ENCODE assay signal across 26 mouse cellular contexts in the genomic region with DNA sequence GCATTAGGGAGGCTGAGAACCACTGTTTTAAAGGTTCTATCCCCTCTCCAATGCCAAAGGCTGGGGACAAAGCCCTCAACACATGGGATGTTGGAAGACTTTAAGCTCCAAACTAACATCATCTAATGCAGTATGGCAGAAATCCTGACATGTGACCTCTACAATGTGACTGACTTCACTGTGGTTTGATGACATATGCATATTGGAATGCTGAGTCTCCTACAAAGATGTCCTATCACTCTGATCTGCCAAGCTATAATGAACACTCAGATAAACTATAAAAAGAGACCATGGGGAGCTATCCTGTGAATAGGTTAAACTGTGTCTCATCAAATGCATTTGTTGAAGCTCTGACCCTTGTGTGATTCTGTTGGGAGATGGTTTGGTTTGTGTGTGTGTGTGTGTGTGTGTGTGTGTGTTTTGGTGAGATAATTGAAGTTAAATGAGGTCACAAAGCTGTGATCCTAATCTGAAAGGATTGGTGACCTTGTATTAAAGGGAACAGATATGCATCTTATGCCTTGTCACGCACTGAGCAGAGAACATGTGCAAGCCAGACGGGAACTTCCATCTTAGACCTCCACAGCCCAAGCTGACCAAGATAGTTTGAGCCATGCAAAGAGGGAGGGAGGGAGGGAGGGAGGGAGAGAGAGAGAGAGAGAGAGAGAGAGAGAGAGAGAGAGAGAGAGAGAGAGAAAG. TPM values are rescaled to one million over a fixed set of nuclear protein-coding genes. Genes with fewer than 3 reads are reported as not detected.
DNase-seq lines count a peak whose midpoint lies in the region; ATAC-seq and TF ChIP-seq lines count a peak whose summit lies in the region.
"Had no signal": no experiment of that assay in that cellular context is flagged by ENCODE, and none has a peak within 500 bp of the region (broad histone marks: within the 10 kb centered on the region; RNA-seq: fewer than 3 reads in every experiment).

No protein-coding gene starts in this region.

- TF ChIP-seq CTCF in C2C12 (IDR thresholded peaks at IDR 0.05; ENCODE audit: control insufficient read depth, insufficient read depth, insufficient read length): no peak

- ATAC-seq in erythroblast, adult 5-6 weeks (replicated peaks; ENCODE audit: low FRiP score, poor library complexity, severe bottlenecking): no peak
- ATAC-seq: forebrain, embryonic 14.5 days; forebrain, postnatal 0 days; intestine, postnatal 0 days; Patski had no signal

- H3K36me3 ChIP-seq in C2C12 (ENCODE audit: control insufficient read depth, insufficient read depth): peaks cover 18% of the 10 kb centered on the region
- H3K36me3 ChIP-seq: embryonic facial prominence, embryonic 13.5 days had no signal

- no peak overlapping the region for H3ac ChIP-seq in C2C12 (ENCODE audit: control insufficient read depth, insufficient read length, low read depth)

- H3K79me2 ChIP-seq in C2C12 (ENCODE audit: control insufficient read depth, insufficient read depth): no peaks in the 10 kb centered on the region

- DNase-seq in 3134 (ENCODE audit: extremely low read depth, insufficient read length, low spot score) (peak; percentile 59), NIH3T3 (ENCODE audit: low read depth) (peak; percentile 67)
- peak; percentile 47 for DNase-seq in retina, embryonic 14.5 days (ENCODE audit: low spot score)
- no peak for DNase-seq in cerebellum, postnatal 25 days
- DNase-seq in right cerebral cortex, postnatal 36 days (ENCODE audit: low spot score in 2 of 2): no peak
- DNase-seq: adrenal gland, postnatal 14 days; cerebellum, adult 11 months; cerebellum, adult 2 months; cerebellum, adult 9-11 months; cerebellum, postnatal 36 days; embryo, embryonic 11 days; forebrain, postnatal 0 days; gastrocnemius, postnatal 25 days; heart, adult 2 months had no signal

- H3K27me3 ChIP-seq in C2C12 (ENCODE audit: control insufficient read depth, insufficient read depth, insufficient read length): no peaks in the 10 kb centered on the region
- H3K27me3 ChIP-seq: CH12.LX; embryonic facial prominence, embryonic 13.5 days; hindbrain, embryonic 12.5 days; hindbrain, embryonic 15.5 days; Patski had no signal

- H3K79me3 ChIP-seq in C2C12 (ENCODE audit: low read depth): no peaks in the 10 kb centered on the region

- no peak overlapping the region for H3K4me3 ChIP-seq in C2C12 (ENCODE audit: insufficient read depth, poor library complexity, severe bottlenecking)
- H3K4me3 ChIP-seq: embryonic facial prominence, embryonic 10.5 days; embryonic facial prominence, embryonic 13.5 days; heart, adult 2 months; hindbrain, embryonic 12.5 days; hindbrain, embryonic 15.5 days had no signal

TF ChIP-seq in C2C12, 6 proteins besides CTCF, POLR2A, EP300 and RAD21:
- peak; percentile 86 for TF ChIP-seq USF1 (IDR thresholded peaks at IDR 0.05; ENCODE audit: low read depth)
- TF ChIP-seq CEBPB (IDR thresholded peaks at IDR 0.05; ENCODE audit: low read depth): no peak
- TF ChIP-seq FOSL1 (IDR thresholded peaks at IDR 0.05; ENCODE audit: insufficient read depth, low read length, poor library complexity, severe bottlenecking): peak; percentile 8
- TF ChIP-seq MAX (IDR thresholded peaks at IDR 0.05): no peak
- no peak for TF ChIP-seq MYOD1 (IDR thresholded peaks at IDR 0.05; ENCODE audit: control insufficient read depth, insufficient read length, low read depth)
- no peak for TF ChIP-seq MYOG (IDR thresholded peaks at IDR 0.05; ENCODE audit: control insufficient read depth, extremely low read depth, insufficient read length)

RNA-seq across cellular contexts. Expression of a gene that starts 43.6 kb away (rescaled TPM):
- polyA plus RNA-seq in C2C12 (2012; fragmentation: generic; extraction: Trizol): 13.9 TPM
- 9.2 and 20.9 TPM in 2 replicates for total RNA-seq in erythroblast, adult 5-6 weeks (2015; ENCODE audit: low replicate concordance)
- total RNA-seq in erythroblast, adult 5-6 weeks (2017; ENCODE audit: low replicate concordance): 4.8 and 6.1 TPM in 2 replicates

RNA-seq across cellular contexts. Expression of a gene that starts 43.7 kb away (rescaled TPM):
- 1.3 TPM for polyA plus RNA-seq in C2C12 (2012; fragmentation: generic; extraction: Trizol)
- not detected in 2 replicates for total RNA-seq in erythroblast, adult 5-6 weeks (2015; ENCODE audit: low replicate concordance)
- not detected in 2 replicates for total RNA-seq in erythroblast, adult 5-6 weeks (2017; ENCODE audit: low replicate concordance)
- total RNA-seq: hematopoietic stem cell, adult 5-6 weeks; MEL had no signal

Comparison
In these comparisons a context has a peak if more than half of its experiments do, and no peak if none do; other contexts are left out.
1. DNase-seq: peak in 3134 (single experiment), NIH3T3 (single experiment) and retina, embryonic 14.5 days (single experiment); none in cerebellum, postnatal 25 days (0 of 2) and right cerebral cortex, postnatal 36 days (0 of 2).